Mouse (Mus musculus) inflammation-experienced regulatory T-cells, adult 6 months (primary cell): ENCODE data around the gene Zfp518a. TPM values are rescaled to one million over a fixed set of nuclear protein-coding genes. Genes with fewer than 3 reads are reported as not detected.

Source experiments
- polyA plus RNA-seq, 3 experiments: library from polyadenylated mRNA; unstranded; fragments of 100-300 nt; shearing (Covaris generic); gene quantifications; one replicate each; pipeline ENCODE4 v1.2.1; 2017

Gene Zfp518a
- polyA plus RNA-seq, 3 experiments from 2014 or later = 11.7 to 13.0 (median 12.0) TPM

Other genes with a start within 250 kb of the Zfp518a start
- gene Cc2d2b, start 146.0 kb upstream of the Zfp518a start, polyA plus RNA-seq = under 1 TPM in 2 of 3 experiments, not detected in 1; 0.13 to 0.15 TPM
- 1 to 10 TPM; 2.7 to 5.1 (median 4.8) TPM for gene Ccnj, start 63.4 kb upstream of the Zfp518a start, polyA plus RNA-seq
- gene Blnk, start 99.8 kb downstream of the Zfp518a start, polyA plus RNA-seq = 1 to 10 TPM in 2 of 3 experiments, not detected in 1; 1.8 to 2.0 TPM
- gene Dntt, start 134.6 kb downstream of the Zfp518a start, polyA plus RNA-seq = under 1 TPM in 2 of 3 experiments, not detected in 1; 0.18 to 0.42 TPM
- gene Opalin, start 182.4 kb downstream of the Zfp518a start, polyA plus RNA-seq = not detected